Mouse (Mus musculus) kidney, adult 2 months (tissue): Measurements from ENCODE around the gene Hoxa1. TPM values are rescaled to one million over a fixed set of nuclear protein-coding genes. Genes with fewer than 3 reads are reported as not detected.

Experiments used
- DNase-seq: peaks from one replicate; pipeline ENCODE4 v3.0.0; 2021
- H3K27ac ChIP-seq: fragments of 200-500 bp; 2 replicates; pipeline ENCODE4 v1.5.1; 2012; ENCODE audit warnings: low read depth, low read length, control low read depth, inconsistent platforms; ENCODE audit not compliant: insufficient read depth
- H3K27me3 ChIP-seq: fragments of 200-500 bp; replicated peaks from 2 replicates; pipeline ENCODE4 v1.6.1; 2012; ENCODE audit warnings: mild to moderate bottlenecking, moderate library complexity, low read length, inconsistent platforms; ENCODE audit not compliant: control insufficient read depth, insufficient read depth
- H3K36me3 ChIP-seq: fragments of 200-500 bp; 2 replicates; pipeline ENCODE4 v1.6.1; 2012; ENCODE audit warnings: mild to moderate bottlenecking, moderate library complexity, low read length, inconsistent platforms; ENCODE audit not compliant: control insufficient read depth, insufficient read depth
- H3K4me1 ChIP-seq: fragments of 200-500 bp; 2 replicates; pipeline ENCODE4 v1.6.1; 2011; ENCODE audit warnings: low read length; ENCODE audit not compliant: control insufficient read depth, insufficient read depth
- H3K4me3 ChIP-seq: fragments of 200-500 bp; 2 replicates; pipeline ENCODE4 v1.5.1; 2011; ENCODE audit warnings: mild to moderate bottlenecking, low read depth, low read length, control low read depth; ENCODE audit not compliant: insufficient read depth
- CTCF ChIP-seq: fragments of 200-500 bp; conservative IDR thresholded peaks from 2 replicates; pipeline ENCODE4 v1.5.1; 2011; ENCODE audit warnings: low read depth, mild to moderate bottlenecking, control low read depth, low read length, moderate library complexity, mixed read lengths; ENCODE audit not compliant: insufficient read depth, insufficient read length
- POLR2A ChIP-seq: fragments of 200-500 bp; IDR thresholded peaks from one replicate; pipeline ENCODE4 v1.6.1; 2011; ENCODE audit warnings: low read depth, low read length, control low read depth
- WGBS: fragments of 180-500 bp; shearing (Covaris S2); methylation state at CpG from one replicate; pipeline ENCODE4 v1.1.7; 2018; 5-methylcytosine and 5-hydroxymethylcytosine counted together
- polyA plus RNA-seq: library from polyadenylated mRNA; depleted of rRNA; stranded (reverse); fragments of >200 nt; gene quantifications from 2 replicates; pipeline ENCODE4 v1.2.3, GENCODE M21; 2012

Gene Hoxa1
- polyA plus RNA-seq, 1 experiment = 1.3 TPM

DNA sequence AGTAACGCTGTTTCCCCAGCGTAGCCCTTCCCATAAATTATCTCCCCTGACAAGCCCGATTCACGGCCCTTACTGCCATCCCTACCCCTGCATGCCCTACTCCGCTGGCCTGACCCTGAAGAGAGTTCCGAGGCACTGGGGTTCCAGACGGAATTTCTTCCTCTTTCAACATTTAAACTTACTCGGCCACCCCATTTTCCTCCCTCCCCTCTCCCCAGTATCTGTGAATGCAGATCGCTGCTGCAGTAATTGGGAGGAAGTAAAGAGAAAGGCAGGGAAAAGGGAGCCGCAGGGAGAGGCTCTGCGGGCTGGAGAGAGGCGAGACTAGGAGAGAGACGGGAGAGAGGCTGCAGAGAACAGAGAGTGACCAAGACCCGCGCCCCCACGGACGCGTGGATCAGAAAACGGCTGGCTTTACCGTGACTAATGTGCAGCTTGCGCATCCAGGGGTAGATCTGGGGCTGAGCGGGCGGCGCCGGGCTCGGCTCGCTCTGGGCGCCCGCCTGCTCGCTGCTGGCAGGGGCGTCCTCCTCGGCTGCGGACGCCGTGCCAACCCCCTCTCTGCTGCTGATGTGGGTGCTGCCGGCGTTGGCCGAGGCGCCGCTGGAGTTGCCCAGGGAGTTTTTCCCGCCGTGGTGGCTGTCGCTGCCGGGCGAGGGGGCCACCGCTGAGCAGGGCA lies 45.4 kb upstream of the Hoxa1 start:
- TF ChIP-seq POLR2A (no peak), CTCF (no peak)
- H3K4me3 ChIP-seq = peak overlapping the region; percentile 68
- peak overlapping the region; percentile 80 for H3K27ac ChIP-seq
- WGBS = 11% methylated on average over 46 of the region's 46 CpGs
- H3K4me1 ChIP-seq = no peaks in the 10 kb centered on the region
- no peaks in the 10 kb centered on the region for H3K27me3 ChIP-seq
- peak; percentile 57 for DNase-seq
- H3K36me3 ChIP-seq = peaks cover 5% of the 10 kb centered on the region; the same call in 1 of the 2 replicates

- Histone ChIP-seq H3K4me3 (peak overlapping the region; percentile 68), H3K36me3 (peaks cover 5% of the 10 kb centered on the region; the same call in 1 of the 2 replicates), H3K4me1 (no peaks in the 10 kb centered on the region), H3K27me3 (no peaks in the 10 kb centered on the region), H3K27ac (peak overlapping the region; percentile 80)
- TF ChIP-seq POLR2A (no peak), CTCF (no peak)
- DNase-seq = peak; percentile 71
- WGBS = 30% methylated on average over 10 of the region's 10 CpGs
These were observed 44.9 kb upstream of the Hoxa1 start for GRCm38 (mm10) chr6:52203121-52203370.

GRCm38 (mm10) chr6:52202362-52203120 lies 44.4 kb upstream of the Hoxa1 start:
- Histone ChIP-seq H3K36me3 (peaks cover 5% of the 10 kb centered on the region; the same call in 1 of the 2 replicates), H3K27me3 (no peaks in the 10 kb centered on the region), H3K27ac (peak overlapping the region; percentile 80), H3K4me1 (no peaks in the 10 kb centered on the region), H3K4me3 (peak overlapping the region; percentile 68)
- TF ChIP-seq POLR2A (no peak), CTCF (no peak)
- 43% methylated on average over 22 of the region's 22 CpGs for WGBS
- peak; percentile 14 for DNase-seq

DNA sequence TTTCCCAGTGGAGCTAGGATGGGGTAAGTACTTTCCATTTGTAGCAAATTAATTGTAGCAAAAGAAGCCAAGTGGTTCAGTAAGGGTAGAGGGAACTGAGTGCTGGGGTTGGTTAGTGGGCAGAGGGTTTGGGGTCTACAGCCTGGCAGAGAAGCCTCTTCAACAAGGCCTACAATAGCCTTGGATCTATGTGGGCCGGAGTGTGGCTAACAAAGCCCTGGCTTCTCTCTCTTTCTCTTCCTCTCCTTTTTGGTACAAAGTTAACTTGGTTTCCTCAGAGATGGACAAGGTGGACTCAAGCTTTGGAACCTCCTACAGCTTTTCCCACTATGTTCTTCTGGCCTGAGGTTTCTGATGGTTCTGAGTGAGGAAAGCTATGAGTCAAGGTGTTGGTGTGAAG lies 43.2 kb upstream of the Hoxa1 start:
- Histone ChIP-seq H3K4me3 (no peak overlapping the region), H3K27ac (no peak overlapping the region), H3K27me3 (no peaks in the 10 kb centered on the region), H3K36me3 (peaks cover 5% of the 10 kb centered on the region; the same call in 1 of the 2 replicates), H3K4me1 (0 out of 2 replicates have a peak, but pooled peaks cover 2% of the 10 kb centered on the region)
- 71% methylated on average over 1 of the region's 1 CpGs for WGBS
- TF ChIP-seq POLR2A (no peak), CTCF (no peak)
- DNase-seq = no peak

- no peak for DNase-seq
- no peaks in the 10 kb centered on the region for H3K27me3 ChIP-seq
- H3K36me3 ChIP-seq = peaks cover 5% of the 10 kb centered on the region; the same call in 1 of the 2 replicates
- WGBS = 74% methylated on average over 10 of the region's 10 CpGs
- TF ChIP-seq POLR2A (no peak), CTCF (no peak)
- H3K4me3 ChIP-seq = no peak overlapping the region
- H3K4me1 ChIP-seq = 0 out of 2 replicates have a peak, but pooled peaks cover 2% of the 10 kb centered on the region
- no peak overlapping the region for H3K27ac ChIP-seq
These were observed 42.7 kb upstream of the Hoxa1 start for GRCm38 (mm10) chr6:52200751-52201250.

DNA sequence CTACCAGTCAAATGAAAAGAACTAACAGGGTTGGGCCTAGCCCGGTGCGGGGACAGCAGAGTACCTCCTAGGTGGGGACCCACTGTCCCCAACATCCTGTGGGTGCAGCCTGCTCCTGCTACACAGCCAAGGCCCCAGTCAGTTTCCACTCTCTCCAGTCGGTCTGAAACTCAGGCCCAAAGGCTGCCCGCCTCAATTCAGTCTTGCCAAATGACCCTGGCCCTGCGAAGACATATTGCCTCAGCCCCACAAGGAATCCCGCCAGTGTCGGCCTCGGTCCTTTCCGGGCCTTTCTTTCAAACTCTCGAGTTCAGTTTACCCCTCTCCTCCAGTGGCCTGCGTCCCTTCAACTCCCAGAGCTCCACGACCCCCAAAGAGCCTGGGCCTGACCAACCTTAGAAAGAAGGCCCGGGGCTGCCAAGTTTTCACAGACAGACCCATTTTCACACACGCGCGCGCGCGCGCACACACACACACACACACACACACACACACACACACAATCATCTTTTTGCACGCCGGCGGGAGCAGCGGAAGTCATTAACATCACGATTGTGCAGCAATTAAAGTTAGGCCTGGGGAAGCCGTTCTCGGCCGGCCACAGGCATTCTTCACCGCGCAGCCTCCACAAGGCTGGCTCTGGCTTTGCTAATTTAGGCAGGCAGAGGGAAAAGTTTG lies 42.1 kb upstream of the Hoxa1 start:
- TF ChIP-seq CTCF (no peak), POLR2A (no peak)
- DNase-seq = peak; percentile 33
- H3K4me1 ChIP-seq = 0 out of 2 replicates have a peak, but pooled peaks cover 2% of the 10 kb centered on the region
- H3K36me3 ChIP-seq = peaks cover 4% of the 10 kb centered on the region; the same call in 1 of the 2 replicates
- H3K27ac ChIP-seq = peak overlapping the region; percentile 20; the same call in 1 of the 2 replicates
- WGBS = 63% methylated on average over 30 of the region's 30 CpGs
- H3K4me3 ChIP-seq = no peak overlapping the region
- no peaks in the 10 kb centered on the region for H3K27me3 ChIP-seq
